Mouse (Mus musculus) liver, embryonic 12.5 days (tissue): ENCODE results near the gene Kmt2b. TPM values are rescaled to one million over a fixed set of nuclear protein-coding genes. Genes with fewer than 3 reads are reported as not detected.

Source experiments
- ATAC-seq: fragments of 200-750 bp; cut with Nextera tagmentation; 2 replicates; pipeline ENCODE4 v1.8.0; 2017; ENCODE audit warnings: moderate number of reproducible peaks, mild to moderate bottlenecking, moderate library complexity
- H3K27ac ChIP-seq: fragments of 300-500 bp; sonication (generic); 2 replicates; pipeline ENCODE4 v1.5.1; 2016; ENCODE audit warnings: mild to moderate bottlenecking
- H3K27me3 ChIP-seq: fragments of 300-500 bp; sonication (generic); replicated peaks from 2 replicates; pipeline ENCODE4 v1.6.1; 2016; ENCODE audit warnings: mild to moderate bottlenecking, moderate library complexity
- H3K36me3 ChIP-seq: fragments of 300-500 bp; sonication (generic); 2 replicates; pipeline ENCODE4 v1.6.1; 2016; ENCODE audit warnings: mild to moderate bottlenecking, moderate library complexity
- H3K4me1 ChIP-seq: fragments of 300-500 bp; sonication (generic); 2 replicates; pipeline ENCODE4 v1.6.1; 2016
- H3K4me2 ChIP-seq: fragments of 300-500 bp; sonication (generic); 2 replicates; pipeline ENCODE4 v1.6.1; 2016; ENCODE audit warnings: mild to moderate bottlenecking, moderate library complexity
- H3K4me3 ChIP-seq: fragments of 300-500 bp; sonication (generic); 2 replicates; pipeline ENCODE4 v1.5.1; 2016; ENCODE audit warnings: mild to moderate bottlenecking, moderate library complexity
- H3K9ac ChIP-seq: fragments of 300-500 bp; sonication (generic); 2 replicates; pipeline ENCODE4 v1.6.1; 2016; ENCODE audit warnings: mild to moderate bottlenecking, moderate library complexity
- H3K9me3 ChIP-seq: fragments of 300-500 bp; sonication (generic); replicated peaks from 2 replicates; pipeline ENCODE4 v1.6.1; 2016; ENCODE audit warnings: mild to moderate bottlenecking, moderate library complexity
- WGBS: fragments of 180-500 bp; shearing (Covaris S2); methylation state at CpG from one replicate; pipeline ENCODE4 v1.1.7; 2016; ENCODE audit not compliant: insufficient replicate concordance; 5-methylcytosine and 5-hydroxymethylcytosine counted together
- polyA plus RNA-seq: library from polyadenylated mRNA; unstranded; fragments of >200 nt; fragmentation: Nextera tagmentation; extraction: Ambion mirVana; gene quantifications from 2 replicates; pipeline ENCODE4 v1.2.1, GENCODE M21; 2016

Kmt2b gene
- polyA plus RNA-seq, 1 experiment from 2014 or later, result 4.9 TPM

GRCm38 (mm10) chr7:30551445-30552101 lies 37.0 kb downstream of the Kmt2b start:
- H3K9me3 ChIP-seq, result no peaks in the 10 kb centered on the region
- peak overlapping the region; percentile 72 for H3K4me3 ChIP-seq
- H3K36me3 ChIP-seq, result peaks cover 42% of the 10 kb centered on the region
- WGBS, result under 1% methylated on average over 10 of the region's 10 CpGs
- peak; percentile 49 for ATAC-seq
- no peaks in the 10 kb centered on the region for H3K27me3 ChIP-seq
- peak overlapping the region; percentile 76 for H3K9ac ChIP-seq
- peak overlapping the region; percentile 99 for H3K4me2 ChIP-seq
- H3K4me1 ChIP-seq, result peaks cover 30% of the 10 kb centered on the region
- H3K27ac ChIP-seq, result peak overlapping the region; percentile 92

GRCm38 (mm10) chr7:30550603-30551002 lies 37.9 kb downstream of the Kmt2b start:
- no peaks in the 10 kb centered on the region for H3K27me3 ChIP-seq
- no peaks in the 10 kb centered on the region for H3K9me3 ChIP-seq
- 0 out of 2 replicates have a peak overlapping the region, but pooled peaks have one; percentile 99 for H3K4me2 ChIP-seq
- peaks cover 30% of the 10 kb centered on the region for H3K4me1 ChIP-seq
- no peak overlapping the region for H3K9ac ChIP-seq
- peaks cover 42% of the 10 kb centered on the region for H3K36me3 ChIP-seq
- ATAC-seq, result no peak
- H3K27ac ChIP-seq, result no peak overlapping the region
- no peak overlapping the region for H3K4me3 ChIP-seq
- 95% methylated on average over 1 of the region's 1 CpGs for WGBS

GRCm38 (mm10) chr7:30549880-30550279 lies 38.6 kb downstream of the Kmt2b start:
- peaks cover 39% of the 10 kb centered on the region for H3K36me3 ChIP-seq
- peaks cover 31% of the 10 kb centered on the region for H3K4me1 ChIP-seq
- H3K4me2 ChIP-seq, result no peak overlapping the region
- no peak overlapping the region for H3K27ac ChIP-seq
- no peak overlapping the region for H3K9ac ChIP-seq
- no peaks in the 10 kb centered on the region for H3K9me3 ChIP-seq
- WGBS, result 78% methylated on average over 2 of the region's 2 CpGs
- no peak overlapping the region for H3K4me3 ChIP-seq
- ATAC-seq, result no peak
- H3K27me3 ChIP-seq, result no peaks in the 10 kb centered on the region

- no peak overlapping the region for H3K9ac ChIP-seq
- no peak overlapping the region for H3K4me3 ChIP-seq
- no peak overlapping the region for H3K4me2 ChIP-seq
- 46% methylated on average over 2 of the region's 2 CpGs for WGBS
- peaks cover 11% of the 10 kb centered on the region for H3K4me1 ChIP-seq
- H3K27me3 ChIP-seq, result no peaks in the 10 kb centered on the region
- 0 out of 2 replicates have a peak overlapping the region, but pooled peaks have one; percentile 7 for H3K27ac ChIP-seq
- H3K36me3 ChIP-seq, result peaks cover 63% of the 10 kb centered on the region
- H3K9me3 ChIP-seq, result no peaks in the 10 kb centered on the region
- ATAC-seq, result no peak; the same call in 1 of the 2 replicates
Measured at GRCm38 (mm10) chr7:30544327-30544726, 44.2 kb downstream of the Kmt2b start.

- no peaks in the 10 kb centered on the region for H3K9me3 ChIP-seq
- no peak for ATAC-seq
- WGBS, result 83% methylated on average over 7 of the region's 7 CpGs
- no peak overlapping the region for H3K27ac ChIP-seq
- H3K4me2 ChIP-seq, result no peak overlapping the region
- H3K36me3 ChIP-seq, result peaks cover 43% of the 10 kb centered on the region
- H3K4me1 ChIP-seq, result peaks cover 17% of the 10 kb centered on the region
- H3K9ac ChIP-seq, result no peak overlapping the region
- H3K4me3 ChIP-seq, result no peak overlapping the region
- H3K27me3 ChIP-seq, result no peaks in the 10 kb centered on the region
Measured at GRCm38 (mm10) chr7:30540572-30540971, 48.0 kb downstream of the Kmt2b start.

- Histone ChIP-seq H3K4me3 (peak within 1 kb of the TSS; percentile 77), H3K4me1 (peaks cover 43% of the 10 kb centered on the region), H3K9ac (peak within 1 kb of the TSS; percentile 83), H3K27ac (peak within 1 kb of the TSS; percentile 83), H3K36me3 (peaks cover 40% of the 10 kb centered on the region), H3K27me3 (no peaks in the 10 kb centered on the region), H3K9me3 (no peaks in the 10 kb centered on the region), H3K4me2 (peak within 1 kb of the TSS; percentile 99)
- 4% methylated on average over 82 of the region's 84 CpGs for WGBS
- peak; percentile 93 for ATAC-seq
Measured at GRCm38 (mm10) chr7:30534633-30535577, 53.6 kb downstream of the Kmt2b start, which contains the start of gene Arhgap33. Gene Arhgap33 (minus strand): TSS chr7:30535060.

GRCm38 (mm10) chr7:30533941-30534632 lies 54.4 kb downstream of the Kmt2b start:
- H3K9me3 ChIP-seq, result no peaks in the 10 kb centered on the region
- ATAC-seq, result peak; percentile 1; the same call in 1 of the 2 replicates
- H3K27me3 ChIP-seq, result no peaks in the 10 kb centered on the region
- H3K9ac ChIP-seq, result peak overlapping the region; percentile 83
- H3K27ac ChIP-seq, result peak overlapping the region; percentile 83
- H3K36me3 ChIP-seq, result peaks cover 40% of the 10 kb centered on the region
- peak overlapping the region; percentile 77 for H3K4me3 ChIP-seq
- WGBS, result 12% methylated on average over 25 of the region's 26 CpGs
- peaks cover 43% of the 10 kb centered on the region for H3K4me1 ChIP-seq
- H3K4me2 ChIP-seq, result peak overlapping the region; percentile 99

- Histone ChIP-seq H3K4me2 (peak overlapping the region; percentile 19; the same call in 1 of the 2 replicates), H3K9me3 (no peaks in the 10 kb centered on the region), H3K4me3 (no peak overlapping the region), H3K36me3 (peaks cover 49% of the 10 kb centered on the region), H3K27me3 (no peaks in the 10 kb centered on the region), H3K4me1 (peaks cover 43% of the 10 kb centered on the region), H3K27ac (no peak overlapping the region), H3K9ac (no peak overlapping the region)
- WGBS, result 61% methylated on average over 8 of the region's 8 CpGs
- no peak for ATAC-seq
Measured at GRCm38 (mm10) chr7:30532931-30533330, 55.6 kb downstream of the Kmt2b start.

GRCm38 (mm10) chr7:30531291-30531815 lies 57.2 kb downstream of the Kmt2b start:
- H3K27ac ChIP-seq, result no peak overlapping the region
- H3K4me3 ChIP-seq, result no peak overlapping the region
- ATAC-seq, result no peak
- H3K9me3 ChIP-seq, result no peaks in the 10 kb centered on the region
- H3K27me3 ChIP-seq, result no peaks in the 10 kb centered on the region
- peaks cover 44% of the 10 kb centered on the region for H3K4me1 ChIP-seq
- H3K9ac ChIP-seq, result no peak overlapping the region
- peaks cover 65% of the 10 kb centered on the region for H3K36me3 ChIP-seq
- WGBS, result 73% methylated on average over 9 of the region's 9 CpGs
- no peak overlapping the region for H3K4me2 ChIP-seq

- Histone ChIP-seq H3K9ac (no peak overlapping the region), H3K4me1 (peaks cover 16% of the 10 kb centered on the region), H3K9me3 (no peaks in the 10 kb centered on the region), H3K4me2 (no peak overlapping the region), H3K36me3 (peaks cover 87% of the 10 kb centered on the region), H3K4me3 (no peak overlapping the region), H3K27ac (no peak overlapping the region), H3K27me3 (no peaks in the 10 kb centered on the region)
- 78% methylated on average over 14 of the region's 14 CpGs for WGBS
- ATAC-seq, result no peak
Measured at GRCm38 (mm10) chr7:30526981-30527380, 61.5 kb downstream of the Kmt2b start.

- Histone ChIP-seq H3K27me3 (no peaks in the 10 kb centered on the region), H3K4me1 (peaks cover 10% of the 10 kb centered on the region), H3K4me3 (no peak overlapping the region), H3K27ac (no peak overlapping the region), H3K9ac (no peak overlapping the region), H3K9me3 (no peaks in the 10 kb centered on the region), H3K36me3 (peaks cover 81% of the 10 kb centered on the region), H3K4me2 (no peak overlapping the region; the same call in 1 of the 2 replicates)
- ATAC-seq, result no peak
- 54% methylated on average over 17 of the region's 17 CpGs for WGBS
Measured at GRCm38 (mm10) chr7:30526399-30526798, 62.1 kb downstream of the Kmt2b start.
